ENCODE assay signal across 16 mouse cellular contexts in genomic region chr11:106286987-106287386, GRCm38 (mm10). TPM values are rescaled to one million over a fixed set of nuclear protein-coding genes. Genes with fewer than 3 reads are reported as not detected.
DNase-seq lines count a peak whose midpoint lies in the region; TF ChIP-seq lines count a peak whose summit lies in the region.
"Had no signal": no experiment of that assay in that cellular context is flagged by ENCODE, and none has a peak within 500 bp of the region (broad histone marks: within the 10 kb centered on the region; RNA-seq: fewer than 3 reads in every experiment).

No protein-coding gene starts in this region.

- H3K27ac ChIP-seq in layer of hippocampus, adult 2 months = peak overlapping the region; percentile 12; the same call in 1 of the 2 replicates
- H3K27ac ChIP-seq: heart, embryonic 13.5 days; hindbrain, embryonic 10.5 days had no signal

- no peak for TF ChIP-seq CTCF in layer of hippocampus, adult 2 months (conservative IDR thresholded peaks at IDR 0.05)

- H3K4me3 ChIP-seq in layer of hippocampus, adult 2 months = no peak overlapping the region
- H3K4me3 ChIP-seq: heart, embryonic 13.5 days; hindbrain, embryonic 10.5 days had no signal

- DNase-seq in layer of hippocampus, adult 2 months (ENCODE audit: low spot score in 2 of 2) = no peak
- DNase-seq in layer of hippocampus, postnatal 14 days (ENCODE audit: low spot score in 2 of 2) = no peak
- DNase-seq in Muller cell, postnatal 12 days (ENCODE audit: inconsistent ontology term) = peak; percentile 74
- DNase-seq in cerebellum, adult 11 months = peak; percentile 82
- DNase-seq in cerebellum, postnatal 36 days = peak; percentile 80 to 83
- DNase-seq in urinary bladder, postnatal 10 days (ENCODE audit: low spot score) = no peak
- DNase-seq in ovary, postnatal 10 days (ENCODE audit: low spot score) = no peak
- DNase-seq: kidney, postnatal 14 days; layer of hippocampus, postnatal 36 days; liver; right cerebral cortex, postnatal 14 days; thymus, adult 18-20 months had no signal

RNA-seq across cellular contexts. Expression of gene Tcam1, which starts 10.5 kb away (rescaled TPM):
- under 1 TPM; 0.15 to 0.34 TPM for total RNA-seq in layer of hippocampus, adult 2 months (2021)
- under 1 TPM; 0.21 to 0.29 TPM for total RNA-seq in layer of hippocampus, postnatal 14 days (2021)
- total RNA-seq: neutrophil, adult 5-6 weeks had no signal

RNA-seq across cellular contexts. Expression of gene Smarcd2, which starts 14.2 kb away (rescaled TPM):
- 10 to 100 TPM; 32.8 to 34.4 TPM for total RNA-seq in layer of hippocampus, adult 2 months (2021)
- total RNA-seq in layer of hippocampus, postnatal 14 days (2021) = 10 to 100 TPM; 23.8 to 24.0 TPM

RNA-seq across cellular contexts. Expression of gene Gh, which starts 14.7 kb away (rescaled TPM):
- total RNA-seq in layer of hippocampus, adult 2 months (2021) = not detected
- not detected for total RNA-seq in layer of hippocampus, postnatal 14 days (2021)
- total RNA-seq: gastrocnemius, postnatal 4 days; layer of hippocampus, postnatal 36 days had no signal

RNA-seq across cellular contexts. Expression of gene Cd79b, which starts 27.6 kb away (rescaled TPM):
- not detected for total RNA-seq in layer of hippocampus, adult 2 months (2021)
- under 1 TPM; 0.43 to 0.67 TPM for total RNA-seq in layer of hippocampus, postnatal 14 days (2021)

RNA-seq across cellular contexts. Expression of gene Psmc5, which starts 31.0 kb away (rescaled TPM):
- 100 to 1,000 TPM; 160 to 176 TPM for total RNA-seq in layer of hippocampus, adult 2 months (2021)
- total RNA-seq in layer of hippocampus, postnatal 14 days (2021) = 100 to 1,000 TPM; 137 to 141 TPM

Comparison
In these comparisons a context has a peak if more than half of its experiments do, and no peak if none do; other contexts are left out.
1. DNase-seq: peak in Muller cell, postnatal 12 days (single experiment), cerebellum, adult 11 months (single experiment) and cerebellum, postnatal 36 days (2 of 2); none in layer of hippocampus, adult 2 months (0 of 2), layer of hippocampus, postnatal 14 days (0 of 2), urinary bladder, postnatal 10 days (single experiment) and ovary, postnatal 10 days (single experiment).